ENCODE assay signal across 10 mouse cellular contexts in genomic region chr17:74341151-74341550, GRCm38 (mm10). TPM values are rescaled to one million over a fixed set of nuclear protein-coding genes. Genes with fewer than 3 reads are reported as not detected.
DNase-seq lines count a peak whose midpoint lies in the region; ATAC-seq lines count a peak whose summit lies in the region.
"Had no signal": no experiment of that assay in that cellular context is flagged by ENCODE, and none has a peak within 500 bp of the region (broad histone marks: within the 10 kb centered on the region; RNA-seq: fewer than 3 reads in every experiment).

No protein-coding gene starts in this region.

- no peak overlapping the region for H3K27ac ChIP-seq in lung, embryonic 16.5 days (ENCODE audit: low read length)
- no peak overlapping the region for H3K27ac ChIP-seq in liver, embryonic 12.5 days
- no peak overlapping the region for H3K27ac ChIP-seq in stomach, embryonic 15.5 days

- peak overlapping the region; percentile 83 for H3K4me2 ChIP-seq in lung, embryonic 16.5 days (ENCODE audit: low read depth, low read length)
- H3K4me2 ChIP-seq in liver, embryonic 12.5 days = peak overlapping the region; percentile 89
- H3K4me2 ChIP-seq in stomach, embryonic 15.5 days = peak overlapping the region; percentile 60; the same call in 1 of the 2 replicates

- H3K4me1 ChIP-seq in lung, embryonic 16.5 days (replicated peaks; ENCODE audit: control insufficient read depth, insufficient read depth, low read length) = peaks cover 18% of the 10 kb centered on the region
- H3K4me1 ChIP-seq in liver, embryonic 12.5 days = peaks cover 43% of the 10 kb centered on the region
- peaks cover 10% of the 10 kb centered on the region; the same call in 1 of the 2 replicates for H3K4me1 ChIP-seq in stomach, embryonic 15.5 days

- H3K36me3 ChIP-seq in lung, embryonic 16.5 days (ENCODE audit: control insufficient read depth, insufficient read depth, low read length) = no peaks in the 10 kb centered on the region
- H3K36me3 ChIP-seq in liver, embryonic 12.5 days = peaks cover 4% of the 10 kb centered on the region
- no peaks in the 10 kb centered on the region for H3K36me3 ChIP-seq in stomach, embryonic 15.5 days

- H3K9ac ChIP-seq in lung, embryonic 16.5 days (ENCODE audit: low read length) = no peak overlapping the region
- peak overlapping the region; percentile 99; the same call in 1 of the 2 replicates for H3K9ac ChIP-seq in liver, embryonic 12.5 days
- no peak overlapping the region for H3K9ac ChIP-seq in stomach, embryonic 15.5 days

- ATAC-seq in lung, embryonic 16.5 days (ENCODE audit: low read depth) = no peak
- no peak for ATAC-seq in liver, embryonic 12.5 days
- ATAC-seq in stomach, embryonic 15.5 days (ENCODE audit: insufficient read depth, low FRiP score, low read depth) = no peak
- ATAC-seq in erythroblast, adult 5-6 weeks (replicated peaks; ENCODE audit: low FRiP score, poor library complexity, severe bottlenecking) = no peak

- intact Hi-C loops in gastrocnemius, postnatal 14 days (cut with DNase I; ENCODE audit: low total_unique reads) = no loop called here

- no peaks in the 10 kb centered on the region for H3K27me3 ChIP-seq in lung, embryonic 16.5 days (ENCODE audit: control insufficient read depth, insufficient read depth, low read depth, low read length)
- no peaks in the 10 kb centered on the region for H3K27me3 ChIP-seq in liver, embryonic 12.5 days (replicated peaks)
- no peaks in the 10 kb centered on the region for H3K27me3 ChIP-seq in stomach, embryonic 15.5 days (replicated peaks)

- no peak overlapping the region; the same call in 1 of the 2 replicates for H3K4me3 ChIP-seq in lung, embryonic 16.5 days (ENCODE audit: low read length)
- no peak overlapping the region for H3K4me3 ChIP-seq in liver, embryonic 12.5 days
- H3K4me3 ChIP-seq in stomach, embryonic 15.5 days (replicated peaks) = peak overlapping the region; percentile 9; the same call in 1 of the 2 replicates

- 63% methylated on average over 5 of the region's 5 CpGs for WGBS in lung, embryonic 16.5 days
- 79% methylated on average over 5 of the region's 5 CpGs for WGBS in liver, embryonic 12.5 days (ENCODE audit: insufficient replicate concordance)
- 58% methylated on average over 5 of the region's 5 CpGs for WGBS in stomach, embryonic 15.5 days

- H3K9me3 ChIP-seq in lung, embryonic 16.5 days (ENCODE audit: control insufficient read depth, low read length) = no peaks in the 10 kb centered on the region
- H3K9me3 ChIP-seq in liver, embryonic 12.5 days (replicated peaks) = no peaks in the 10 kb centered on the region
- no peaks in the 10 kb centered on the region for H3K9me3 ChIP-seq in stomach, embryonic 15.5 days

- DNase-seq in gastrocnemius, adult 18-20 months (ENCODE audit: low spot score) = peak; percentile 7
- no peak for DNase-seq in gastrocnemius, postnatal 14 days
- DNase-seq in lung, postnatal 14 days = no peak
- no peak for DNase-seq in c-Kit-positive CD71-positive TER-119-positive erythroid progenitor cells, embryonic 14.5 days (ENCODE audit: low spot score)
- DNase-seq: cerebellum, postnatal 14 days; kidney, adult 11 months had no signal

RNA-seq across cellular contexts. Expression of gene Spast, which starts 2.4 kb away (rescaled TPM):
- 10 to 100 TPM; 45.0 to 46.1 TPM for total RNA-seq in gastrocnemius, adult 18-20 months (2021)
- total RNA-seq in gastrocnemius, postnatal 14 days (2021) = 10 to 100 TPM; 37.2 to 42.2 TPM
- 10.8 and 11.0 TPM in 2 replicates for polyA plus RNA-seq in lung, embryonic 16.5 days (2015; fragmentation: Nextera tagmentation; extraction: Ambion mirVana)
- polyA plus RNA-seq in liver, embryonic 12.5 days (2016; fragmentation: Nextera tagmentation; extraction: Ambion mirVana) = 10.6 and 10.7 TPM in 2 replicates
- 15.9 and 16.9 TPM in 2 replicates for polyA plus RNA-seq in stomach, embryonic 15.5 days (2015; fragmentation: Nextera tagmentation; extraction: Ambion mirVana)
- 12.5 and 14.4 TPM in 2 replicates for total RNA-seq in erythroblast, adult 5-6 weeks (2015; ENCODE audit: low replicate concordance)
- total RNA-seq in erythroblast, adult 5-6 weeks (2017; ENCODE audit: low replicate concordance) = 18.1 and 21.4 TPM in 2 replicates

RNA-seq across cellular contexts. Expression of gene Dpy30, which starts 17.4 kb away (rescaled TPM):
- total RNA-seq in gastrocnemius, adult 18-20 months (2021) = 10 to 100 TPM; 48.9 to 51.5 TPM
- 10 to 100 TPM; 61.1 to 68.6 TPM for total RNA-seq in gastrocnemius, postnatal 14 days (2021)
- polyA plus RNA-seq in lung, embryonic 16.5 days (2015; fragmentation: Nextera tagmentation; extraction: Ambion mirVana) = 212 and 222 TPM in 2 replicates
- polyA plus RNA-seq in liver, embryonic 12.5 days (2016; fragmentation: Nextera tagmentation; extraction: Ambion mirVana) = 204 and 209 TPM in 2 replicates
- polyA plus RNA-seq in stomach, embryonic 15.5 days (2015; fragmentation: Nextera tagmentation; extraction: Ambion mirVana) = 224 and 239 TPM in 2 replicates
- 50.2 and 65.9 TPM in 2 replicates for total RNA-seq in erythroblast, adult 5-6 weeks (2015; ENCODE audit: low replicate concordance)
- total RNA-seq in erythroblast, adult 5-6 weeks (2017; ENCODE audit: low replicate concordance) = 34.2 and 52.1 TPM in 2 replicates

RNA-seq across cellular contexts. Expression of gene Memo1, which starts 45.8 kb away (rescaled TPM):
- total RNA-seq in gastrocnemius, adult 18-20 months (2021) = 10 to 100 TPM; 46.8 to 51.8 TPM
- 10 to 100 TPM; 52.2 to 60.6 TPM for total RNA-seq in gastrocnemius, postnatal 14 days (2021)
- polyA plus RNA-seq in lung, embryonic 16.5 days (2015; fragmentation: Nextera tagmentation; extraction: Ambion mirVana) = 80.9 and 85.1 TPM in 2 replicates
- polyA plus RNA-seq in liver, embryonic 12.5 days (2016; fragmentation: Nextera tagmentation; extraction: Ambion mirVana) = 97.7 and 98.5 TPM in 2 replicates
- polyA plus RNA-seq in stomach, embryonic 15.5 days (2015; fragmentation: Nextera tagmentation; extraction: Ambion mirVana) = 83.1 and 84.7 TPM in 2 replicates
- 287 and 347 TPM in 2 replicates for total RNA-seq in erythroblast, adult 5-6 weeks (2015; ENCODE audit: low replicate concordance)
- 544 and 662 TPM in 2 replicates for total RNA-seq in erythroblast, adult 5-6 weeks (2017; ENCODE audit: low replicate concordance)

RNA-seq across cellular contexts. Expression of gene Slc30a6, which starts 54.3 kb away (rescaled TPM):
- 1 to 10 TPM; 5.8 to 6.0 TPM for total RNA-seq in gastrocnemius, adult 18-20 months (2021)
- total RNA-seq in gastrocnemius, postnatal 14 days (2021) = 1 to 10 TPM; 6.6 to 7.1 TPM
- polyA plus RNA-seq in lung, embryonic 16.5 days (2015; fragmentation: Nextera tagmentation; extraction: Ambion mirVana) = 38.4 and 40.5 TPM in 2 replicates
- polyA plus RNA-seq in liver, embryonic 12.5 days (2016; fragmentation: Nextera tagmentation; extraction: Ambion mirVana) = 22.0 and 22.4 TPM in 2 replicates
- polyA plus RNA-seq in stomach, embryonic 15.5 days (2015; fragmentation: Nextera tagmentation; extraction: Ambion mirVana) = 39.8 and 41.2 TPM in 2 replicates
- 0.58 and 8.4 TPM in 2 replicates for total RNA-seq in erythroblast, adult 5-6 weeks (2015; ENCODE audit: low replicate concordance)
- total RNA-seq in erythroblast, adult 5-6 weeks (2017; ENCODE audit: low replicate concordance) = 2.4 and 6.0 TPM in 2 replicates

Comparison
In these comparisons a context has a peak if more than half of its experiments do, and no peak if none do; other contexts are left out.
1. RNA of gene Memo1, which starts 45.8 kb away (total RNA-seq): 287 to 662 TPM in erythroblast, adult 5-6 weeks; 52.2 to 60.6 TPM in gastrocnemius, postnatal 14 days and 46.8 to 51.8 TPM in gastrocnemius, adult 18-20 months; every median in the first group is over 4 times any median in the second.
2. Peak in every context shown above with its lines, with median percentiles within 50 percentile points of each other: H3K4me2 ChIP-seq.